Mouse (Mus musculus): Measurements from ENCODE around the gene Pamr1. TPM values are rescaled to one million over a fixed set of nuclear protein-coding genes. Genes with fewer than 3 reads are reported as not detected.

The Pamr1 gene
- total and polyA plus RNA-seq, 2 experiments, result 2.6 to 3.3 TPM

DNA sequence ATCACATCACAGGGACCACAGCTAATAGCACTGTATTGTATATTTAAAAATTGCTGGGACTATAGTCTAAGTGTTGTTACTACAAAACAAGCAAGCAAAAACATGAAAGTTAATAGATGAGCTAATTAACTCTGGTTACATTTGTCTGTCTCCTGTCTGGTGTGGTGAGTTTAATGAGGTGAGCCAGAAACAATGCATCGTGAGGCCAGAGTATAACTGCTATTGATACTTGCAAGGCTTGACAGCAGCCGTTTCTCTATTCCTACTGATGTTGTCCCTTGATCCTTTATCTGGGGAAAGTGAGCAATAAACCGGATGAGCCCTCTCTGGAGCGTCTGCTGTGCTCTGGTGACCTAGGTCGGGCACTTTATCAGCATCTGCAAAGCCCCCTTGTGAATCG lies 119.8 kb downstream of the Pamr1 start:
- WGBS, result 32% methylated on average over 6 of the region's 6 CpGs
- no peak overlapping the region for H3K9ac ChIP-seq (ENCODE audit: low read depth, low read length)
- H3K36me3 ChIP-seq (ENCODE audit: control insufficient read depth, insufficient read depth, low read length), result no peaks in the 10 kb centered on the region
- TF ChIP-seq CTCF (IDR thresholded peaks at IDR 0.05; ENCODE audit: low read depth, low read length) (no peak), POLR2A (IDR thresholded peaks at IDR 0.05; ENCODE audit: extremely low read depth, insufficient read depth, low read length) (no peak)
- H3K27ac ChIP-seq (replicated peaks; ENCODE audit: insufficient read depth, low read depth, low read length), result no peak overlapping the region
- no peaks in the 10 kb centered on the region for H3K4me1 ChIP-seq (ENCODE audit: control insufficient read depth, insufficient read depth, low read length)
- no peak overlapping the region for H3K4me3 ChIP-seq (ENCODE audit: insufficient read depth, low read depth, low read length)
- no peaks in the 10 kb centered on the region for H3K79me2 ChIP-seq (ENCODE audit: control insufficient read depth, insufficient read depth, low read length)
- no peaks in the 10 kb centered on the region for H3K27me3 ChIP-seq (ENCODE audit: control insufficient read depth, insufficient read depth, low read length)
- no peak for DNase-seq (ENCODE audit: extremely low read depth, low read depth, low spot score)

- no peak overlapping the region for H3K4me3 ChIP-seq (ENCODE audit: insufficient read depth, low read depth, low read length)
- no peaks in the 10 kb centered on the region for H3K36me3 ChIP-seq (ENCODE audit: control insufficient read depth, insufficient read depth, low read length)
- TF ChIP-seq CTCF (IDR thresholded peaks at IDR 0.05; ENCODE audit: low read depth, low read length) (no peak), POLR2A (IDR thresholded peaks at IDR 0.05; ENCODE audit: extremely low read depth, insufficient read depth, low read length) (no peak)
- no peak overlapping the region for H3K27ac ChIP-seq (replicated peaks; ENCODE audit: insufficient read depth, low read depth, low read length)
- no peak for DNase-seq (ENCODE audit: extremely low read depth, low read depth, low spot score)
- H3K9ac ChIP-seq (ENCODE audit: low read depth, low read length), result no peak overlapping the region
- 75% methylated on average over 2 of the region's 2 CpGs for WGBS
- no peaks in the 10 kb centered on the region for H3K79me2 ChIP-seq (ENCODE audit: control insufficient read depth, insufficient read depth, low read length)
- H3K4me1 ChIP-seq (ENCODE audit: control insufficient read depth, insufficient read depth, low read length), result no peaks in the 10 kb centered on the region
- H3K27me3 ChIP-seq (ENCODE audit: control insufficient read depth, insufficient read depth, low read length), result no peaks in the 10 kb centered on the region
Observed at GRCm38 (mm10) chr2:102674582-102674981, 124.8 kb downstream of the Pamr1 start.

DNA sequence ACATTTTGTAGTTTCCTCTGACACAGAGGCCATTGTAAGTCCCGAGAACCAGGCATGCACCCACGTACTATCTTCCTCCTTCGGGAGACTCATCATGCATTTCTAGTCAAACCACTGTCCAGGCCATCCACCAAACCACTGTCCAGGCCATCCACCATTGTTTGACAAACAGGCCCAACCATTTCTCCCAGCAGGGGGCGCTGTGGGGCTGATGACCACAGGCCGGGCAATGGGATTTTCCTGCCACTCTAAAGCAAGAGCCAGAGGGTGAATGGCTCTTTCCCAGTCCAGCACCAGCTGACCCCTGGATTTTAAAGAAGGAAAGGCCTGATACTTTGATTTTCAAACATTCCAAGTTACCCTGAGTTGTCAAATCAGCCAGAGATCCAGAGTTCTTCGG lies 125.5 kb downstream of the Pamr1 start:
- TF ChIP-seq POLR2A (IDR thresholded peaks at IDR 0.05; ENCODE audit: extremely low read depth, insufficient read depth, low read length), result no peak
- peak; percentile 66 for TF ChIP-seq CTCF (IDR thresholded peaks at IDR 0.05; ENCODE audit: low read depth, low read length)
- Histone ChIP-seq H3K27ac (replicated peaks; ENCODE audit: insufficient read depth, low read depth, low read length) (no peak overlapping the region), H3K79me2 (ENCODE audit: control insufficient read depth, insufficient read depth, low read length) (no peaks in the 10 kb centered on the region), H3K4me1 (ENCODE audit: control insufficient read depth, insufficient read depth, low read length) (no peaks in the 10 kb centered on the region), H3K27me3 (ENCODE audit: control insufficient read depth, insufficient read depth, low read length) (no peaks in the 10 kb centered on the region), H3K36me3 (ENCODE audit: control insufficient read depth, insufficient read depth, low read length) (no peaks in the 10 kb centered on the region), H3K9ac (ENCODE audit: low read depth, low read length) (no peak overlapping the region), H3K4me3 (ENCODE audit: insufficient read depth, low read depth, low read length) (no peak overlapping the region)
- WGBS, result 66% methylated on average over 6 of the region's 6 CpGs
- no peak for DNase-seq (ENCODE audit: extremely low read depth, low read depth, low spot score)

- Histone ChIP-seq H3K27ac (replicated peaks; ENCODE audit: insufficient read depth, low read depth, low read length) (no peak overlapping the region), H3K36me3 (ENCODE audit: control insufficient read depth, insufficient read depth, low read length) (no peaks in the 10 kb centered on the region), H3K4me1 (ENCODE audit: control insufficient read depth, insufficient read depth, low read length) (no peaks in the 10 kb centered on the region), H3K79me2 (ENCODE audit: control insufficient read depth, insufficient read depth, low read length) (no peaks in the 10 kb centered on the region), H3K4me3 (ENCODE audit: insufficient read depth, low read depth, low read length) (no peak overlapping the region), H3K27me3 (ENCODE audit: control insufficient read depth, insufficient read depth, low read length) (no peaks in the 10 kb centered on the region), H3K9ac (ENCODE audit: low read depth, low read length) (no peak overlapping the region)
- 89% methylated on average over 9 of the region's 9 CpGs for WGBS
- TF ChIP-seq CTCF (IDR thresholded peaks at IDR 0.05; ENCODE audit: low read depth, low read length) (no peak), POLR2A (IDR thresholded peaks at IDR 0.05; ENCODE audit: extremely low read depth, insufficient read depth, low read length) (no peak)
- no peak for DNase-seq (ENCODE audit: extremely low read depth, low read depth, low spot score)
Observed at GRCm38 (mm10) chr2:102676716-102677312, 127.0 kb downstream of the Pamr1 start.

DNA sequence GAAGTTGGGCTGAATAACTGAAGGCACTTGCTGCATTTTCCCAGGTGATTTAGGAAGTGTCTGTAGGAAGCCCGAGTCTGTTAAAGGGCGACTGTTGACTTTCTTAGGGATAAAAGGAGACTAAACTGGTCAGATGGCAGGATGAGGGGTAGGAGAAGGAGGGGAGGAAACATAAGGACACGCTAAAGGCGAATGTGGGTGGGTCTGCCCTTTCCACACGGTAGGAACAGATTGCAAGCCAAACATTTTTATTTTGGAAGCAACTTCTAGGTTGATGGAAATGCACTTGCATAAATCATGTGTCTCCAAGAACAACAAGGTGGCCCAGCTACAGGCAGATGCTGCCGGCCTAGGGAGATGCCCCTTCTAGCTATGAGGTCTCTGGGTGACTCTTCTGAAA lies 127.6 kb downstream of the Pamr1 start:
- Histone ChIP-seq H3K27me3 (ENCODE audit: control insufficient read depth, insufficient read depth, low read length) (no peaks in the 10 kb centered on the region), H3K9ac (ENCODE audit: low read depth, low read length) (no peak overlapping the region), H3K27ac (replicated peaks; ENCODE audit: insufficient read depth, low read depth, low read length) (no peak overlapping the region), H3K36me3 (ENCODE audit: control insufficient read depth, insufficient read depth, low read length) (no peaks in the 10 kb centered on the region), H3K79me2 (ENCODE audit: control insufficient read depth, insufficient read depth, low read length) (no peaks in the 10 kb centered on the region), H3K4me3 (ENCODE audit: insufficient read depth, low read depth, low read length) (no peak overlapping the region), H3K4me1 (ENCODE audit: control insufficient read depth, insufficient read depth, low read length) (no peaks in the 10 kb centered on the region)
- 68% methylated on average over 6 of the region's 6 CpGs for WGBS
- no peak for DNase-seq (ENCODE audit: extremely low read depth, low read depth, low spot score)
- no peak for TF ChIP-seq POLR2A (IDR thresholded peaks at IDR 0.05; ENCODE audit: extremely low read depth, insufficient read depth, low read length)
- TF ChIP-seq CTCF (IDR thresholded peaks at IDR 0.05; ENCODE audit: low read depth, low read length), result no peak

DNA sequence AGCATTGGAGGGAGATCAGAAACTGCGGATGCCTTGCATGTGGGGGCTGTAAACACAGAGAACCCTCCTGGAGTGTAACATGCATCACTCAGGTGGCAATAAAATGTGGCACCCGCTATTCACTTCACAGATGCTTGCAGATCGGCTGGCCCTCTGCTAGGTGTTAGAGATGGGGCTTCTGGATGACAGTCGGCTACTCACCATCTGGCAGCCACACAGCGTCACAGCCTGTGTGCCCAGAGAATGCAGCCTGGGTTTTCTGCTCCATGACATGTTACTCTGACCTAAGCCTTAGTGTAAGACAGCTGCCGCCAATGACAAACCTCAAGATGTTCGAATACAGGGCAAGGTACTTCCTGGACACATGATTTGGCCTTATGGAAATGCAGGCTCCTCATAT lies 131.5 kb downstream of the Pamr1 start:
- Histone ChIP-seq H3K36me3 (ENCODE audit: control insufficient read depth, insufficient read depth, low read length) (no peaks in the 10 kb centered on the region), H3K9ac (ENCODE audit: low read depth, low read length) (no peak overlapping the region), H3K27ac (replicated peaks; ENCODE audit: insufficient read depth, low read depth, low read length) (no peak overlapping the region), H3K4me3 (ENCODE audit: insufficient read depth, low read depth, low read length) (no peak overlapping the region), H3K79me2 (ENCODE audit: control insufficient read depth, insufficient read depth, low read length) (no peaks in the 10 kb centered on the region), H3K27me3 (ENCODE audit: control insufficient read depth, insufficient read depth, low read length) (no peaks in the 10 kb centered on the region), H3K4me1 (ENCODE audit: control insufficient read depth, insufficient read depth, low read length) (no peaks in the 10 kb centered on the region)
- no peak for DNase-seq (ENCODE audit: extremely low read depth, low read depth, low spot score)
- 78% methylated on average over 7 of the region's 7 CpGs for WGBS
- TF ChIP-seq POLR2A (IDR thresholded peaks at IDR 0.05; ENCODE audit: extremely low read depth, insufficient read depth, low read length) (no peak), CTCF (IDR thresholded peaks at IDR 0.05; ENCODE audit: low read depth, low read length) (no peak)
